Mouse (Mus musculus) erythroid progenitor cell, adult 5-6 weeks (primary cell): ENCODE data around the gene Pbrm1. TPM values are rescaled to one million over a fixed set of nuclear protein-coding genes. Genes with fewer than 3 reads are reported as not detected.
A peak's percentile ranks its signal among the peaks of the same experiment; 100 is the strongest.

Experiments
- ATAC-seq: replicated peaks from 2 replicates; pipeline ENCODE4 v1.8.0; 2016; ENCODE audit warnings: moderate number of reproducible peaks, mild to moderate bottlenecking, moderate TSS enrichment, inconsistent platforms; ENCODE audit not compliant: poor library complexity, low FRiP score, severe bottlenecking
- total RNA-seq, 2 experiments: library from RNA; stranded (forward) in 1 of 2; stranded (reverse) in 1 of 2; fragments of 150-400 nt in 1 of 2; fragments of 186-747, 209-891 nt in 1 of 2; gene quantifications; 2 replicates each; pipeline versions ENCODE4 v1.2.3 to v1.2.4; 2015 to 2017; ENCODE audit warnings: low replicate concordance in 2 of 2

The Pbrm1 gene
- total RNA-seq (2015; ENCODE audit: low replicate concordance) (137 and 157 TPM in 2 replicates), total RNA-seq (2017; ENCODE audit: low replicate concordance) (163 and 194 TPM in 2 replicates)

DNA sequence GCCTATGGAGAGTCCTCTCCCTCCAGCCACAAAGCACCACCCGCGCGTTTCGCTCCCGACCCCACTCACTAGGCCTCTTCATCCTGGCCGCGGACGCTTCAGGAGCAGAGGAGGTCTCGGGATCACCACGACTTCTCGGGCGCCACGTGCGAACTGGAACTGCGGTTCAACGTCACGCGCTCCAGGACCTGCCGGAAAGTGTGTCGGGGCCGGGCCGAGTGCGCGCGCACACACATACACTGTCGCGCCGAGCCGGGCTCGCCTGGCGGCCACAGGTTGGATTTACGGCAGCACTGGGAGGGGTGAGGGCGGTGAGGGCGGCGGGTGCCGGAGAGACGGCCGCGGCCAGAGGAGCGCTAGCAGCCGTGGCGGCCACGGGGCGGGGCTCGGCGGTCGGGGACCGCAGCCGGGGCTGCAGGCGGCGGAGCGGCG, at the start of gene Pbrm1, which contains the start of gene Gnl3:
Gene Pbrm1, plus strand, starts transcription at position 279 of the 432 bp plus-strand sequence.
Gene Gnl3, minus strand, starts transcription at position 293 of the 432 bp plus-strand sequence.
- peak; percentile 84 for ATAC-seq

DNA sequence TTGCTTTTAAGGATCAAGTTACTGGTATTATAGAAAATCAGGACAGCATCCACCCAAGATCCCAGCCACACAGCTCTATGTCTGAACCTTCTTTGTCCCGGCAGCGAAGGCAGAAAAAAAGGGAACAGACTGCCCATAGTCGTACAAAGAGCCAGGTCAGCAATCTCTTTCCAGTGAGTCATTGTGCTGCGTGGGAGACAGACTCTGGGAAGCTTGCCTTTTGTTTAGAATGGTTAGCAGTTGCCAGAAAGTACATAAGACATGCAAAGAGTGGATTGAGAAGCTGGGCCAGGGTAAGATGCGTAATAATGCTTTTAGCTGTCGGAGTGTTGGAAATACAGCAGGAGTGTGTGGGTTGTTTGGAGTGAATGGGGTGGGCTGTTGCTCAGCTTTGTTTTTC, 44.7 kb upstream of the Pbrm1 start:
- ATAC-seq, result no peak

DNA sequence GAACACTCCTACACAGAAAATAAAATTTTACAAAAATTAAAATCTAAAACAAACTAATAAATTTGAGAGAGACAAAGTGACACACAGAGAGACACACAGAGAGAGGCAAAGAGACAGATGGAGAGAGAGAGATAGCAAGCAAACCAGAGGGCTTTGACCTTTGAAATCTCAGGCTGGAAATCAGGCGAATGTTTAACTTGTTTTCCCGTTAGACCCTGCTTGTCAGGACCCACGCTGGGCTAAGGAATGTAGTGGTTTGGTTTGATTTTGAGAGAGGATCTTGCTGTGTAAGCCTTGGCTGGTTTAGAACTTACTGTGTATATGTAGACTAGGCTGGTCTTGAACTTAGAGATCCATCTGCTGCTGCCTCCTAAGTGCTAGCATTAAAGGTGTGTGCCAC, 42.7 kb upstream of the Pbrm1 start:
- no peak for ATAC-seq

DNA sequence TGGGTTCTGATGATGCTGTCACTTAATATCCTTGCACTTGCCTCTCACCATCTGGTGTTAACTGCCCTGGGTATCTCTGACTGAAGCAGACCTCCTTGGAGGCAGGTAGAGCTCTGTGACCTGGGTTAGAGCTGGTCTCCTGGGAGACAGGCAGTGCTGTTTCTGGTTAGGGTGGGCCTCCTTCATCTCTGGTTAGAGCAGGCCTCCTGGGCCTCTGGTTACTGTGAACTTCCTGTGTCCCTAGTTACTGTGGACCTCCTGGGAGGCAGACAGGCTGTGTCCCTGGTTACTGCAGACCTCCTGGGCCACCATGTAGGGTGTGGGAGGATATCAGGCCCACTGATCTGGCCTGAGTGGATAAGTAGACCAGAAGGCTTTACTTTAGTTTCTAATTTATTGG, 22.5 kb upstream of the Pbrm1 start:
- ATAC-seq, result no peak

DNA sequence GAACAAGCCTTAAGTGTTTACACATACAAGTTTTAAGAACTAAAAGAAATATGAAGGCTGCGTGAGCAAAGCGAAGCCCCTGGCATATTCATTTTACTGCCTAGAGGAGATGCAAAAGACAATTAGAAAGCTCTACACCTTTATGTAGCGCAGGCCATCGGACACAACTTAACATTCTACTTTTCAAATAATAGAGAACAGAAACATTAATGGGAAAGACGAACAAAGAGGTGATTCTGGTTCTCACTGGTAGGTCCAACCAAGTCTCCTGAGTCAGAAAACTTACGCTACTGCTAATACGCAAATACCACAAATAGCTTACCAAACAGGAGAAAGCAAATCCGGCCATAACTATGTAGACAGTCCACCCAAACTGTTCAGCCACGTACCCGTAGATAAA, 18.6 kb upstream of the Pbrm1 start:
- peak; percentile 13; the same call in 1 of the 2 replicates for ATAC-seq

DNA sequence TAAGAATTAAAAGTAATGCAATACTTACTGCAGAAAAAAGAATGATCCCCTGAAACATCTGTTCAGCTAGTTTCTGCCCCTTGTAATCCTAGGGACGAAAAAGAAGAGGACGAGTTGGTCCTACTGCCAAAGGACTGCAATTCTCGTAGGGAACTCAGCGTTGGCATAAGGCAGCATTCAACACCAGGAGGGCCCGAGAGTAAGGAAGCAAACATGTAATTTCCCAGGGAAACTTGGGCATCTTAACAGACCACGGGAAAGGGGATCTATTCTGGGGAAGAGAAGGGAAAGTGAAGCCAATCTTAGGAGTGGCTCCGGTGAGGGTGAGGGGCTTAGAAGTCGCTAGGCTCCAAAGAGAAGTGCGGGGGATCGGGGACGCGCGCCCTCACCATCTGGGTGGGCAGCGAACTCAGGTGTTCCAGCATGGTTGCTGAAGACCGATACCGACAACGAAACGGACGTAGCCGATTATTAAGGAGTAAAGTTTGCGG, 18.1 kb upstream of the Pbrm1 start:
- peak; percentile 64 for ATAC-seq

DNA sequence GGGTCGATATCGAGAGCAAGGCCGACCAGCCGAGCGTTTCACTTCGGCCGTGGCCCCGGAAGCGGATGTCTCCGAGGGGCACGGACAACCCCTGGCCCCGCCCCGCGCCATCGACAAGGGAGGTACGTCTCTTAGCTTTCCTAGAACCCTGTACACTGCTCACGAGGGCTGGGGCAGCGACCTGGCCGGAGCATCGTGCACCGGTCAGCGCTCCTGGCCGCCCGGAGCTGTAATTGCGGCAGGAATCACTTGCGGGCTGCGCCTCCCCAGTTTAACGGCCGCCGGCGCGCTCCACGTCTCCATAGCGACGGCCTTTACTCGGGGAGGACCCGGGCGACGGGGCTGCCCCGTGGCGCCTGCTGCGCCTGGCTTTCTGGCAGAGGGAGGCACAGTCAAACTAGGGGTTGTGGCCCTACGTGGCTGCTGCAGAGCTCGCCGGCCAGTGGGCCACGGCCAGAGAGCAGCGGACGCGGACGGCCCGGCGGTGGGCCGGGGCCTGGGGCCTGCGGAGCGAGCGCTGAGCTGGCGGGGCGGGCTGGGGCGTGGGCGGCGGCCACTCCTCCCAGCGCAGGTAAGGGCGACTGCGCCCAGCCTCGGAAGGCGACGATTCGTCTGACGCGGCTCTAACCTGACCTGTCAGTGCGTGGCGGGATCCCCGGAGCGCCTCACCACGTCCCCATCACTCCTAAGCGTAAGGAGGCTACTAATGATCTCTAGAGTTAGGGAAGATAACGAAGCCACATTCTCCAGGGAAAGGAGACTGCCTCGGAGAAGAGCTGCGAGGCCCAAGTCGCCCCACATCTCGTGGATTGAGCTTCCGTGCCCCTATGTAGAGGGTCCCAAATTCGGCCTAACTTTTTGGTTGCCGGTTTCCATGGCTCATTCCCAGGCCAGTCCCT, 17.4 kb upstream of the Pbrm1 start, which contains the start of the genes Glt8d1 and Spcs1:
Gene Glt8d1, plus strand, starts transcription at position 94 of the 899 bp plus-strand sequence.
Gene Spcs1, minus strand, starts transcription at position 366 of the 899 bp plus-strand sequence.
- ATAC-seq, result peak; percentile 88

DNA sequence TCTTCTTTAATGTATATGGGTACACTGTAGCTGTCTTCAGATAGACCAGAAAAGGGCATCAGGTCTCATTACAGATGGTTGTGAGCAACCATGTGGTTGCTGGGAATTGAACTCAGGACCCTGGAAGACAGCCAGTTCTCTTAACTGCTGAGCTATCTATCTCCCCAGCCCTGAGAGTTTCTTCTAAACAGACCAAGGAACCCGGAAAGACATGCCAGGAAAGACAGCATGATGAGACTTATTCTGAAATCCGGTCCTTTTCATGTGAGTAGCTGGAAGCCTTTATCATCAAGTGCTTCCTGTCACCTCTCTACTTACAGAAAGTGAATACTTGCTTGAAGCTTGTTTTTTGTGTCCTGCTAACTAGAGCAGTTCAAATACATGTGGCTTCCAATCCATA, 14.4 kb upstream of the Pbrm1 start:
- no peak for ATAC-seq

DNA sequence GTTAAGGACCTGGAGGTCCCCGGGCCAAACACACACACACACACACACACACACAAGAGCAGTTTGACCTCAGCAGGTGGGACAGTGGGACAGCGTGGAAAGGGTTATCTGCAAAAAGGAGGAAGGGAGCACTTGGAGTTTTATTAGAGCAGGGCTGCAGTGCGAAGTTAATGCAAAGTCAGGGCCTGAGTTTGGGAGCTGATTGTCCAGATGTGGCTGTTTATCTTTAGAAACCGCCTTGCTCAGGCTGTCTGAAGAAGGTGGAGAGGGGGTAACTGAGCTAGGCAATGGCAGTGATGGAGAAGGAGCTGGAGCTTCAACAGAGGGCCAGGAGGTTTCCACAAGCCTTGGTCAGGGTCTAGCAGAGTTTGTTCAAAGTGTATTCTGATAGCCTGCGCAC, 12.2 kb upstream of the Pbrm1 start:
- peak; percentile 67 for ATAC-seq

DNA sequence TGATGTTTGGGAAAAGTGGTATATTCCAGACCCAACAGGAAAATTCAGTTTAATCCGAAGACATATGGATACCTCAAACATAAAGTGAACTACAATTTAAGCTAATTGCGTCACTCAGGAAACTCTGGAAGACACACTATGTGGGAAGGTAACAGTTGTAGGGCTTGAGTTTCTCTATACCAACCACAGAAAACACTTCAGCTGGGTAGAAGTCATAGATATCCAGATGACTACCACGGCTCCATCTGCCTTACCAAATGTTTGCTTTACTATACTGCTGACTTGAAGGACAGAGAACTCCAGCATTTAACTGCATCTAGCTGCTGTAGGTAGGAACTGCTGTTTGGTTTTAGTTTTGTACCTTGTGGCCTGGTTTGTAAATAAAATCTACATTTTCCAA, 7.3 kb upstream of the Pbrm1 start:
- ATAC-seq, result no peak

DNA sequence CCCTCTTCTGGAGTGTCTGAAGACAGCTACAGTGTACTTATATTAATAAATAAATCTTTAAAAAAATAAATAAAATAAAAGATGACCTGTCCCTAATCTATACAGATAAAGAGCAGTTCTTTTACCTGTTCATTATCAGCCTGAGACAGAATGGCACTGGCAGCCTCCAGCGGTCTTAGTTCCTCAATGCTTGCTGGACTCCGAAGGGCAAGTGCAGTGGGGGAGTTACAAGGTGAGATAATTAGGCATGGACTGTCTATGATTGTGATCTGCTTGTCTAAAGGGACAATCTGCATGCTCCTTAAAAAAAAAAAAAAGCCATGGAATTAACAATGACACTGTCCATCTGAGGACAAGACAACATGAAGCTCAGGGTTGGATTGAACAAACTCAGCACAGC, 5.0 kb upstream of the Pbrm1 start:
- no peak for ATAC-seq

DNA sequence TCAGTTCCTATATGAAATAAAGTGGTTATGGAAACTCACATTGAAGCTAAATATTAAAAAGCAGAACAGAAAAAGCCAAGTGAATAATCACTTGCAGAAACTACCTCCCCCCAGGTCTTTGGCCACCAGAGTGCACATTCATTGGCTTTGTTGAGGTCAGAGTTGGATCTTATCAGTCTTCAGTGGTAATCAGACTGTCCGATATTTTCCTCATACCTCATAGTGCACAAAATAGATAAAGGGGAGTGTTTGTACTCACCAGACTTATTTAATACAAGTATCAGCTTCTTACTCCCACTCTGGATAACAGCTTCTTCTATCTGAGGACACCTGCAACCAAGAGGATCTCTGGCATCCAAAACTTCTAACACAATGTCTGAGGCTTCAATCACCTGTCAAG, 2.9 kb upstream of the Pbrm1 start:
- no peak for ATAC-seq

DNA sequence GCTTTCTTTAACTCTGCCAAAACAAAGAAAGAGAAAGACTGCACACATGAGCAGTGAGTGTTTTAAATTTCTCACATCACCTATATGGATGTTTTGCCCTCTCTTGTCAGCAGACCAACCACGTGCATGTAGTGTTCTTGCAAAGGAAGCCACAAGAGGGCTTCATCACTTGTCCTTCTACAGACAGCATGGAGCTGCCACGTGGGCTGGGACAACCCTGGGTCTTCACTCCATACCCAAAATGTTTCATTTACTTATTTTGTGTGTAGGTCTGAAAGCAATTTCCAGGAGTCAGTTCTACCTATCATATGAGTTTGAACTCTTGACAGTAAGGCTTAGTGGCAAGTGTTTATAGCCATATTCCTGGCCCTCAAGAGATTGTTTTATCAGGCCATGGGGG, 1.1 kb upstream of the Pbrm1 start:
- 0 out of 2 replicates have a peak, but pooled peaks have one; percentile 23 for ATAC-seq

DNA sequence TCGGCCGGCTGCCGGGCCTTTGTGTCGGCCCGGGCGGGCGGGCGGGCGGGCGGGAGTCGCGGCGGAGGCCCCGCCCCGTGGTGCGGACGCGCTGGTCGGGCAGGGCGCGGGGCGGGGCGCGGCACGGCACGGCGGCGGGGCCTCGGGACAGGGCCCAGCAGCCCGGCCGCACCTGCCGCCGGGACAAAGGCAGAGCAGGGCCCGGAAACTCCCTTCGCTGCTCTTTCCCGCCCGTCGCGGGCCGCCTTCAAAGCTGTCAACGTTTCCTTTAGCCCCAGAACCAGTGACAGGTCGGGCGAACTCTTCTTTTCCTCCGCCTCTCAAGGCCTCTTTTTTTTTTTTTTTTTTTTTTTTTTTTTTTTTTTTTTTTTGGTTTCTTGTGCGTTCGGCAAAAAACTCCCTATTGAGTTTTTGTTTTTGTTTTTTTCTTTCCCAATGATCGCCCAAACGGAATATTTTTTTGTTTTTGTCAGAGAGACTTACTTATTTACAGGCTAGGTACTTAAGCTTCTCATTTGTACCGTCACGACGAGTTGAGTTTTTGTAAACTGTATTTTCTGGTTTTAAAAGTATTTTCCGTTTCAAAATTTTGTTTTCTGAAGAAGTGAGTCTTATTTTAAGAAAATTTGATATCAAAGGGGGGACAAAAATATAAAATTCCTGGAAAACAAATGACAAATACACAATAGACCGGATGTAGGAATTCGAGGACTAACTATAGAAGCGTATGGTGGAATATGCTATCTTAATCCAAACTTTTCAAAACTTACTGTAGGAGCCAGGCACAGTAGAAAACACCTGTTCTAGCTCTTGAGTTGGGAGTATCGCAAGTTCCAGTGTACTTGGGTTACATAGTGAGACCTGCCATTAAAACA, 630 bp downstream of the Pbrm1 start:
- ATAC-seq, result peak; percentile 88

DNA sequence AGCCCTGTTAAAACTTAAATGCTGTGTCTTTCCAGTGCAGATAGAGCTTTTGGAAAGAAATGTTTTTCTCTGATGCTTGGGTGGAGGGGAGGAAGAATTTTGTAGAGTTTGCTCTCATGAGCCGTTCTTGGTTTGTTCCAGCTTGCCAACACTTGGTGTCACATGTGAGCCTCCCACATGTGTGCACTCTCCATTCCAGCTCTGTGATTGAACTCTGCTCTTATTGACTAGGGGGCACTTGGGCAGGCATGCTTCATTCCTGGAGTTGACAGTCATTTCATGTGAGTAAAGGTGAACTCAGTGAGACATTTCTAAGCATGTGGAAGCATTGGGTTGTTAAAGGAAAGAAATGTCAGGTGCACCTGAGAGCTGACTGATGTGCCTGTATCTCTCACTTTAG, 3.6 kb downstream of the Pbrm1 start:
- ATAC-seq, result no peak

DNA sequence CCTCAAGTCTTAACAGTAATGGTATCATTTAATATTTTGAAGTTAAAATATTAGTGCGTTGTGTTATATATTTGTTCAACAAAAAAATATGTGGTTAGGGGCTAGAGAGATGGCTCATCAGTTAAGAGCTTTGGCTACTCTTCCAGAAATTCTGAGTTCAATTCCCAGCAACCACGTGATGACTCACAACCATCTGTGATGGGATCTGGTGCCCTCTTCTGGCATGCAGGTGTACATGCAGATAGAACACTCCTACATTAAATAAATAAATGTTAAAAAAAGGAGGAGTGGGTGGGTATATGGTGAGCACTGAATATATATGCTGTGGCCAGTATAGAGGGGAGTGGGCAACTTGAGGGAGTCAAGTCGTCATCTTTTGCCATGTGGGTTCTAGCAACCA, 6.8 kb downstream of the Pbrm1 start:
- no peak for ATAC-seq

DNA sequence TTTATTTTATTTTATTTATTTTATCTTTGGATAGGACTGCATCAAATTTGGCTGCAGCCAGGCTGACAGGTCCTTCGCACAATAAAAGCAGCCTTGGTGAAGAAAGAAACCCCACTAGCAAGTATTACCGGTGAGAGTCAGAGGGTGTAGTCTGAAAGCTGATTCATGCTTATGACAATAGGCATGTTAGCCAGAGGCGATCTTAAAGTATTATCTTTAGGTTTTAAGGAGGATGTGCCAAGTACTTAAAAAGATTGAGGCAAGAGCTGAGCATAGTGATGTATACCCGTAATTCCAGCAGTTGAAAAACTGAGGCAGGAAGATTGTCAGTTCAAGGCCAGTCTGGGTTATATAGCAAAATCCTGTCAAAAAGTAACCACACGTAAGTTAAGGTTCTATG, 26.4 kb downstream of the Pbrm1 start:
- ATAC-seq, result peak; percentile 43

DNA sequence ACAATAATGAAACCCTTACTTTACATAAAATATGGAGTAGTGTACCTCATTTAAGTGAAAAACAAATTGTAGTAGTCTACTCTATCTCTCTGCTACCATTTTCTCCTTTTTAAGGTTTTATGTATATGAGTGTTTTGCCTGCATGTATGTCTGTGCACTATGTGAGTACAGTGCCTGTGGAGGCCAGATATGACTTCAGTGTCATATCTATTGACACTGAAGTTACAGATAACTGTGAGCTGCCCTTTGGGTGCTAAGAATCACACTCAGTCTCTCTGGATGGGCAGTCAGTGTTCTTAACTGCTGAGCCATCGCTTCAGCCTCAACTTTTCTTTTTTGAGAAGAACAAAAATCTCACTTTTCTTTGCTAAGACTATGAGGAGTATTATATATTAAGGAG, 26.9 kb downstream of the Pbrm1 start:
- peak; percentile 99 for ATAC-seq

DNA sequence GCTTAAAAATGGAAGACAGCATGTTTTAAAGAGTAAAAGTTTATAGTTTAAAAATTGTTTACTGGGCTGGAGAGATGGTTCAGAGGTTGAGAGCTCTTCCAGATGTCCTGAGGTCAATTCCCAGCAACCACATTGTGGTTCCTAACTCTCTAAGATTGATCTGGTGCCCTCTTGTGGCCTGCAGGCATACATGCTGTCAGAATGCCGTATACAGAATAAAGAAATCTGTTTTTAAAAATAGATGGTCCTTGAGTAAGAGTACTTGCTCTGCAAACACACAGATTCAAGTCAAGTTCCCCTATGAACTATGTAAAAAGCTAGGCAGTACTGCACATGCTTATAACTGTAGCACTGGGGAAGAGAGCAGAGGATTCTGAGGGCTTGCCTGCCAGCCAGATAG, 43.3 kb downstream of the Pbrm1 start:
- ATAC-seq, result peak; percentile 72

DNA sequence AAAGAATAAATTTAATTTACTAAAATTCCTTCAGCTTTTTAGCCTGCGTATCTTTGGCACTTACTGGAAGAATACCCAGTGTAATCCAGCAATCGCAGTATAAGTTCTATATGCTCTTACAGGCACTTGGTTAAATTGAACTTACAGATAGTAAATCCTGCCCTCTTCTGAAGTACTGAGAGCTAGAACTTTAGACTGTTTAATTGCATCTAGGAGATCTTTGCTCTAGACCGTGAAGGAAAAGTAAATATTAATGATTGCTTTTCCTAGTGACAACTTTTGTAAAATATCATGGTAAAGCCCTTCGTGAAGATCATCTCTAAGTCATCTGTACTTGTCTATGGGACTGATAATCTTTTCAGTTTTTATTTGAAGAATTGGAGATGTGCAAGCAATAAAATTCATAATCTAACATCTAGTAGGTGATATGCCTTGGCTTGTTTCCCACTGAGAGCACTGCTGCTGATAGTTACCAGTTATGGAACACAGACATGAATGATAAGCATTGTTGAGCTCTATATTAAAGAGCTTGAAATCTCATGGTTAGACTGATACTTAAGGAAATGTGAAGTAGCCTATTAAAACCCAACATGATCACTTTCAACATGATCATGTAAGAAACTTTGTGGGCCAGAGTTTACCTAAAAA, 50.3 kb downstream of the Pbrm1 start:
- ATAC-seq, result no peak
